Mouse (Mus musculus): Measurements from ENCODE around the gene Mtmr3. TPM values are rescaled to one million over a fixed set of nuclear protein-coding genes. Genes with fewer than 3 reads are reported as not detected.
A peak's percentile ranks its signal among the peaks of the same experiment; 100 is the strongest.

The Mtmr3 gene
- total RNA-seq, 1 experiment from 2014 or later, result 47.0 TPM

DNA sequence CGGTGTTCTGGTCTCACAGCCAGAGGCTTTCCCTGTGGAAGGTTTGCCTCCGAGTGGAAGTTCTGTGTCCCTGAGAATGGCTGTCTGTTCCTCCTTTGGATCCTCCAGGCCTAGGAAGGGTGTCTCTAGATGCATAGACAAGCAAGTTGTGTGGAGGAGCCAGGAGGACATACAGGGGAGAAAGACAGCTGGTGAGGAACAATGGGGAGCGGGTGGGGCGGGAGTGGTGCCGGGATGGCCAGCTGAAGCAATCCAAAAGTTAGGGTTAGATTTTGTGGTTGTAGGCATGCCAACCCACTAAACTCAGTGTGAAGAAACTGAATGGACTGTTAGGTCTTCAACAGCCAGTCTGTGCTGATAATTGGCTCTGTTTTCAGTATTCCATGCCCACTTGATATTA, 122.9 kb downstream of the Mtmr3 start:
- ATAC-seq (replicated peaks; ENCODE audit: low read depth, poor library complexity, severe bottlenecking), result no peak

GRCm38 (mm10) chr11:4471251-4471650, 123.4 kb downstream of the Mtmr3 start:
- no peak for ATAC-seq (replicated peaks; ENCODE audit: low read depth, poor library complexity, severe bottlenecking)

DNA sequence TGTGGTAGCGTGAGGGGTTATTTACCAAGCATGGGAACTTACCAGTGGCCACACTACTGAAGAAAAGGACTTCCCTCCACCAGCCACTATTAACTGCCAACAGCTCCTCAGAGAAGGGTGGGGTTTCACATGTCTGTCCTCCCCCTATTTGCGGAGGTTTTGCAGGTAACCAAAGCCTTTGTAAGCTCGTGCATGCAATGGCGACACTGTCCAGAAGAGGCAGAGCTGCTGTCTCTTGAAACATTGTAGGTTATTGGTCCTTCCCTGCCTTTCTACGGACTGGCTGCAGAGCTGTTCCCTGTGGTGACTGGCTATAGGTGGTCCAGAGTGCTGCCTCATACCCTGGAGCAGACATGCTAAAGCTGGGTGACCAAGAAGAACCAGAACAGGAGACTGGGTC, 125.6 kb downstream of the Mtmr3 start:
- no peak; the same call in 1 of the 2 replicates for ATAC-seq (replicated peaks; ENCODE audit: low read depth, poor library complexity, severe bottlenecking)

DNA sequence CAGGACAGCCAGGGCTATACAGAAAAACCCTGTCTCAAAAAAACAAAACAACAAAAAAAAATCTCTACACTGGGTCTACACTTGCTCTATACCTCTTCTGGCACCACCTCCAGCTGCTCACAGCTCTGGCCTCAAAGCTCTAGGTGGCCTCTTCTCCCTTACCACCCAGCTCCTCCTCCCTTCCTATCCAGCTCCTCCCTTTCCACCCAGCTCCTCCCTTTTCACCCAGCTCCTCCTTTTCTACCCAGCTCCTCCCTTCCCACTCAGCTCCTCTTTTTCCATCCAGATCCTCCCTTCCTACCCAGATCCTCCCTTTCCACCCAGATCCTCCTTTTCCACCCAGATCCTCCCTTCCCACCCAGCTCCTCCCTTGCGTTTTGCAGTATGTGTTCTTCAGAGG, 127.2 kb downstream of the Mtmr3 start:
- no peak for ATAC-seq (replicated peaks; ENCODE audit: low read depth, poor library complexity, severe bottlenecking)

GRCm38 (mm10) chr11:4466191-4466590, 128.5 kb downstream of the Mtmr3 start:
- no peak for ATAC-seq (replicated peaks; ENCODE audit: low read depth, poor library complexity, severe bottlenecking)

- no peak for ATAC-seq (replicated peaks; ENCODE audit: low read depth, poor library complexity, severe bottlenecking)
Measured at GRCm38 (mm10) chr11:4464616-4465015, 130.0 kb downstream of the Mtmr3 start.

GRCm38 (mm10) chr11:4464186-4464585, 130.5 kb downstream of the Mtmr3 start:
- no peak for ATAC-seq (replicated peaks; ENCODE audit: low read depth, poor library complexity, severe bottlenecking)

DNA sequence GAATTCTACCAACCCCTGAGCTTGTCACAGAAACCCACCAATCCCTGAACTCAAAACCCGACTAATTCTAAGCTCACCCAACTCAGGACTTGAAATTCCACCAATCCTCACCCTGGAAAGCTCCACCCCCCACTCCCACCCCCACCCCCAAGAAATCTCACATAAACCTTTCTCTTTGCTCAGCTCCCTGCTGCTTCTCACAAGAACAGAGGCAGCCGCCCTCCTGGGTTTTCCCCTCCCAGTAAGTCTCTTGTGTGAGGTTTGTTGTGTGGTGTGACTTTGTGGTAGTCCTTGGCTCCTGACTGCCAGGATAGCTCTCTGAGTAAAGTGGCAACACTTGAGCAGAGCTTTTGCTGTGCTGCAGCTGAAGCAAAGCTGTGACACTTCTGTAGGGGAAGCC, 131.8 kb downstream of the Mtmr3 start:
- no peak for ATAC-seq (replicated peaks; ENCODE audit: low read depth, poor library complexity, severe bottlenecking)

GRCm38 (mm10) chr11:4461154-4461553, 133.5 kb downstream of the Mtmr3 start:
- ATAC-seq (replicated peaks; ENCODE audit: low read depth, poor library complexity, severe bottlenecking), result peak; percentile 41; the same call in 1 of the 2 replicates

- peak; percentile 75 for ATAC-seq (replicated peaks; ENCODE audit: low read depth, poor library complexity, severe bottlenecking)
Measured at GRCm38 (mm10) chr11:4460615-4461014, 134.0 kb downstream of the Mtmr3 start.

DNA sequence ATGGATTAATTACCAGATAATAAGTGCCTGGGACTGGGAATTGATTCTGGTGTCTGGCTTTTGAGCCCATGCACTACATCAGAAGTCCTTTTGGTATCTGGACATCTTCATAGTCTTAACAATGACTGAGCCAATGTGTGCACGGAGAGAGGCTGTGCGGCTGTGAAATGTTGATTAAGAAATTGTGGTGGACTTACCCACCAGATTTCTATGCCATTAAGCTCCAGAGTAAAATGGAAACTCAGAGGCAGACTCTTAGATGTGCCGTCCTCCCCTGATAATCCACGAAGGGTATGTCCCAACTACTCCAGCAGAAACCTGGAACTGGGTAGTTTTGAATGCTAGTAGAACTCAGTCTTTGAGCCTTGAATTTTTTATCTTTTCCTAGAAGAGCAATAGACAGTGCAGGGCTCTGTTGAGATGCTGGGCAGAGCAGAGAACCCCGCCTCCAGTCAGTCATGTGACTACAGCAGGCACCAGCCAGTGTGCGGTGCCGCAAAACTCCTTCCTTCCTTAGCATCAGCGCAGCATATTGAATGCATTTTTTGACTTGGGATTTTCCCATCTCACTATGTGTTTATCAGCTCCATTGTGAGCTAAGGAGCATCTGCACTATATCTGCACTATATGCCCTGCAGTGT, 139.6 kb downstream of the Mtmr3 start:
- ATAC-seq (replicated peaks; ENCODE audit: low read depth, poor library complexity, severe bottlenecking), result no peak

- no peak for ATAC-seq (replicated peaks; ENCODE audit: low read depth, poor library complexity, severe bottlenecking)
Measured at GRCm38 (mm10) chr11:4452467-4453184, 142.0 kb downstream of the Mtmr3 start.

DNA sequence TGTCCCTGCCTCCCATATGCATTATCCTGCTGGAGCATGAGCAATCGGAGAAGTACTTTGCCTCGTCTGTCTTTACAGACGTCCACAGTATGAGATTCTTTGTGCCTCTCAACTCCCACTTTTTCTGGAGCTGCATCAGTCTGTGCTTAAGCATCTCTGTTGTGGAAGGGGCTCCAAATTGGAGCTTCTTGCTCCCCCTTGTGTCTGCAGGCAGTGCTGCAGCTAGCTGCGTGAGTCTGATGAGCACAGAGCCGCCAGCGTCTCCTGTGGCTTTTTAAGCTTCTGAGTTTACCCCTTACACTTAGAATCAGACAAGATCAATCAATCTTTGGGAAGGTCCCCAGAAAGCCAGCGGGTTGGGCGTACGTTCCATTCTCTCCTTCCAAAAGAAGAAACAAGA, 143.5 kb downstream of the Mtmr3 start:
- peak; percentile 93 for ATAC-seq (replicated peaks; ENCODE audit: low read depth, poor library complexity, severe bottlenecking)

GRCm38 (mm10) chr11:4446195-4446868, 148.3 kb downstream of the Mtmr3 start:
- no peak for ATAC-seq (replicated peaks; ENCODE audit: low read depth, poor library complexity, severe bottlenecking)

- peak; percentile 54 for ATAC-seq (replicated peaks; ENCODE audit: low read depth, poor library complexity, severe bottlenecking)
Measured at GRCm38 (mm10) chr11:4442280-4442679, 152.4 kb downstream of the Mtmr3 start.

DNA sequence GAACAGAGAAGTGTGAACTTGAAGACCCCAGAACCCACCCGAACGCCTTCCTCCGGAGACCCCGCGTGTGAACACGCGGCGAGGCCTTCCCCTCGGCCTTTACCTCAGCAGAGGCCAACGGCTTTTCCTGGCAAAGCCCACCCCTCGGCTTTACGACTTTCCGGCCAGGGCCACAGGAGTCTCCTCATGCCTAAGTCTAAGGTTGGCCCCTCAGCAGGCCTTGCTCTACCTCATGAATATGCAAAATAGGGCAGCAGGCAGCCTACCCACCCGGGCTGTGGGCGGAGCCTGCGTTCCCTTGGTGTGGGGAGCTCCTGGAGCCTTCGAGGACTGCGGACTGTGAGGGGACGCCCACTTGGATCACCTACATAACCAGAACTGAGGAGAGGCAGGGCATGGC, 153.7 kb downstream of the Mtmr3 start, which contains the start of gene Hormad2:
TSS of gene Hormad2 (minus strand) at position 128 of the 400 bp plus-strand sequence.
- 0 out of 2 replicates have a peak, but pooled peaks have one; percentile 47 for ATAC-seq (replicated peaks; ENCODE audit: low read depth, poor library complexity, severe bottlenecking)

- no peak for ATAC-seq (replicated peaks; ENCODE audit: low read depth, poor library complexity, severe bottlenecking)
Measured at GRCm38 (mm10) chr11:4438211-4438610, 156.5 kb downstream of the Mtmr3 start.

DNA sequence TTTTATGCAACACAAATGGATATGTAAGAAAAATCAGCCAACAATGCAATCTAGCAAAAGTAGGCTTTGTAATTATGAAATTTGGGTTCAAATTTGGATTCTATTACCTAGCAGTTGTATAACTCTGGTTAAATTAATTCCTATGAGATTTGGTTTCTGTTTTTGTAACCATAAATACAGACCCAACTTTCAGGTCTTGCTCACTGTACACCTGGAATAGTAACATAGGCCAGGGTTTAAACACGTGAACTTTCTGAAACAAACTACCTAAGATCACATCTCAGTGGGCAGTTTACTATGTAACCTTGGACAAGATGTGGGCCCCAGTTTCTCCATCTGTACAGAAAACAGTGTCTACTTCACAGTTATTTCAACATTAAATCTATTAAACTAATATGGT, 157.3 kb downstream of the Mtmr3 start:
- ATAC-seq (replicated peaks; ENCODE audit: low read depth, poor library complexity, severe bottlenecking), result no peak

- peak; percentile 68; the same call in 1 of the 2 replicates for ATAC-seq (replicated peaks; ENCODE audit: low read depth, poor library complexity, severe bottlenecking)
Measured at GRCm38 (mm10) chr11:4436631-4437030, 158.0 kb downstream of the Mtmr3 start.

DNA sequence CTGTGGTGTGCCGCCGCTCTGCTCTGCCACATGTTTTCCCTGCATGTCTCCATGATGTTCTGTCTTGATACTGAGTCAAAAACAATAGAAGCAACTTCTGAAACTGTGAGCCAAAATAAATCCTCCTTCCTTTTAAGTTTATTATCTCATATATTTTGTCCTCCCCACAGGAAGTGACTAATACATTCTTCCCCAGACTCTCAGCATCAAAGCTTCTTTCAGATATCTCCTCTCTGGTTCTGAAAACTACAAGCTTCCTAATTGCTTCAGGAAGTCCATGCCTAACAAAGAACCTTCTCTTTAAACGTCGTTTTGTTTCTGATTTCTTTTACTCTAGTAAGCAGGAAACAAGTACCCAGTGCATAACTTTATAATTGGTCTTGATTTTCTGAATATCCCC, 160.2 kb downstream of the Mtmr3 start:
- no peak for ATAC-seq (replicated peaks; ENCODE audit: low read depth, poor library complexity, severe bottlenecking)

All from common myeloid progenitor, adult 5-6 weeks (primary cell).